Mouse (Mus musculus) heart, embryonic 16.5 days (tissue): ENCODE measurements around the gene Id1. TPM values are rescaled to one million over a fixed set of nuclear protein-coding genes. Genes with fewer than 3 reads are reported as not detected.

Experiments
- ATAC-seq: fragments of 200-750 bp; cut with Nextera tagmentation; replicated peaks from 2 replicates; pipeline ENCODE4 v1.8.0; 2017; ENCODE audit warnings: moderate number of reproducible peaks; ENCODE audit not compliant: insufficient read depth, low FRiP score; ENCODE audit errors: extremely low read depth
- H3K27ac ChIP-seq: fragments of 300-500 bp; sonication (generic); 2 replicates; pipeline ENCODE4 v1.5.1; 2014; ENCODE audit warnings: mild to moderate bottlenecking, low read length, control low read depth, moderate library complexity
- H3K27me3 ChIP-seq: fragments of 300-500 bp; sonication (generic); 2 replicates; pipeline ENCODE4 v1.6.1; 2014; ENCODE audit warnings: low read length, mixed read lengths; ENCODE audit not compliant: control insufficient read depth, insufficient read depth
- H3K36me3 ChIP-seq: fragments of 300-500 bp; sonication (generic); 2 replicates; pipeline ENCODE4 v1.6.1; 2014; ENCODE audit not compliant: control insufficient read depth, insufficient read depth
- H3K4me1 ChIP-seq: fragments of 300-500 bp; sonication (generic); 2 replicates; pipeline ENCODE4 v1.6.1; 2014; ENCODE audit warnings: low read length, mixed read lengths; ENCODE audit not compliant: control insufficient read depth, insufficient read depth
- H3K4me2 ChIP-seq: fragments of 300-500 bp; sonication (generic); 2 replicates; pipeline ENCODE4 v1.6.1; 2014; ENCODE audit warnings: low read depth, mild to moderate bottlenecking, control low read depth, low read length
- H3K4me3 ChIP-seq: fragments of 300-500 bp; sonication (generic); 2 replicates; pipeline ENCODE4 v1.5.1; 2014; ENCODE audit warnings: mild to moderate bottlenecking, control low read depth, low read length
- H3K9ac ChIP-seq: fragments of 300-500 bp; sonication (generic); 2 replicates; pipeline ENCODE4 v1.6.1; 2014; ENCODE audit warnings: low read length, control low read depth
- H3K9me3 ChIP-seq: fragments of 300-500 bp; sonication (generic); replicated peaks from 2 replicates; pipeline ENCODE4 v1.6.1; 2016; ENCODE audit warnings: low read length; ENCODE audit not compliant: control insufficient read depth
- WGBS: fragments of 180-500 bp; shearing (Covaris S2); extraction: QIAGEN DNeasy Blood & Tissue Kit; methylation state at CpG from one replicate; pipeline ENCODE4 v1.1.7; 2014; 5-methylcytosine and 5-hydroxymethylcytosine counted together
- polyA plus RNA-seq: library from polyadenylated mRNA; unstranded; fragments of >200 nt; fragmentation: Nextera tagmentation; extraction: Ambion mirVana; gene quantifications from 2 replicates; pipeline ENCODE4 v1.2.1, GENCODE M21; 2015

The Id1 gene
- polyA plus RNA-seq, 1 experiment from 2014 or later, result 56.3 TPM

DNA sequence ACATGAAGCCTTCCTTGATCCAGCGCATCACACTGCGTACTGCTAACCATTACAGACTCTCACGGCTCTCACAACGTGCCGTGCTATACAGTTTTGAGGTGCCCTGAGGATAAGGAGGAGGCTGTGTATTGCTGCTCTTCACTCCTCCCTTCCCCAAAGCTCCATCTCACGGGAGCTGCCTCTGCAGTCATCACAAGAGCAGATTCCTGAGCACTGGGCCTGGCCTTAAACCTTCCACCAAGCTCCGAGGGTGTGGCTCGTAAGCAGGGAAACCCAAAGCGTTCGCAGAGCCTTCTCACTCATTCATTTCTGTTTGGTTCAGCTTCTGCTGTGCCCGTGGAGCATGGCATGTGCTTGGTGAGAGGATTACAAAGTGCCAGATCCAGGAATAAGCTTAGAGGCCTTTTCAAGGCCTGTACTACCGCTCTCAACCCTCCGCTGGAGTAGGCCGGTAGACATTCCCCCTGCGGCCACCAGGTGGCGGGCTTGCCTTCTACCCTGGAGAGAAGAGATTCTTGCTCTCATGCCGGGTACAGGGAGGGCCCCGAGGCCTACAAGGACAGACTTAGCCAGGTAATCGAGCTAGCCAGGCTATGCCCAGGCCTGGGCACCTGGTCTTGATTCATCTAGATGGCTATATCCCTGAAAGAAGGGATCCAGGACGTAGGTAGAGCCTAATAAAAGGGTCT, 39.4 kb upstream of the Id1 start:
- WGBS, result 42% methylated on average over 20 of the region's 20 CpGs

DNA sequence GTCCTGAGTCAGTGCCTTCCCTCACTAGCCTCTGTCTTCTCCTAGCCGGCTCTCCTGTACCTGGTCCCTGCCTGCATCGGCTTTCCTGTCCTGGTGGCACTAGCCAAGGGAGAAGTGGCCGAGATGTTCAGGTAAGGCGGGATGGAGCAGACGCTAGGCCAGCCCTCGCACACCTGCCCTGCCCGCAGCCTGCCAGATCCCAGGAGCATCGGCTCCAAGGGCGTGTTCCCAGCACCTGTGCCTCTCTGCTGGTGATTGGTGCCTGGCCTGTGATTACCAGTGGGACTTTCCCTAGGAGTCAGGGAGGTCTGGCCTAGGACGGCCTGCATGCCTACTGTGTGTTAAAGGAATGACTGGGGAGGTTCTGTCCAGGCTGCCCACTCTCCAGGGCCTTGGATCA, 35.9 kb upstream of the Id1 start:
- Histone ChIP-seq H3K36me3 (peaks cover 60% of the 10 kb centered on the region), H3K27ac (no peak overlapping the region), H3K9me3 (peaks cover 2% of the 10 kb centered on the region; the same call in 1 of the 2 replicates), H3K4me2 (no peak overlapping the region), H3K4me1 (peaks cover 6% of the 10 kb centered on the region), H3K4me3 (no peak overlapping the region), H3K9ac (no peak overlapping the region), H3K27me3 (no peaks in the 10 kb centered on the region)
- 92% methylated on average over 10 of the region's 10 CpGs for WGBS
- ATAC-seq, result no peak

More for the DNA sequence above, 39.4 kb upstream of the Id1 start:
- Histone ChIP-seq H3K4me1 (peaks cover 13% of the 10 kb centered on the region), H3K4me3 (no peak overlapping the region), H3K9ac (peak overlapping the region; percentile 81), H3K27ac (peak overlapping the region; percentile 63; the same call in 1 of the 2 replicates), H3K27me3 (no peaks in the 10 kb centered on the region), H3K36me3 (peaks cover 30% of the 10 kb centered on the region), H3K4me2 (no peak overlapping the region), H3K9me3 (peaks cover 2% of the 10 kb centered on the region; the same call in 1 of the 2 replicates)
- ATAC-seq, result peak; percentile 65

DNA sequence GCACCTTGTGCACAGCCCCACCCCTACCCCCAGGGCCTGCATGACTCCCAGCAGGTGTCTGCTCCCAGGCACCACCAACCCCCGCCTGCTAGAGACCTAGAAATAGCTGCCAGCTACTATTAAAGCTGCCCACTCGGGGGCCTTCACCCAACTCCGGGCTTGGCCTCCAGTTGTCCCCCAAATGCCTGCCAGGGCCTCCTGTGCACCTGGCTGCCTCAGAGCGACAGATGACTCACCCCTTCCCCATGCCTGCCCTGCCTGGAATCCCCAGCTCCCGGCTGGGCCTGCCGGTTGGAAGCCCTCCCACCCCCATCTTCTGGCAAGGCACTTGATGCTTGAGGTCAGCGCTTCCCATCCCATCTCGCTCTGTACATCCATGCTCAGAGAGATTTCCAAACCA, 35.3 kb upstream of the Id1 start:
- Histone ChIP-seq H3K9me3 (peaks cover 2% of the 10 kb centered on the region; the same call in 1 of the 2 replicates), H3K9ac (no peak overlapping the region), H3K27me3 (no peaks in the 10 kb centered on the region), H3K4me3 (no peak overlapping the region), H3K4me1 (peaks cover 6% of the 10 kb centered on the region), H3K27ac (no peak overlapping the region), H3K4me2 (no peak overlapping the region), H3K36me3 (peaks cover 64% of the 10 kb centered on the region)
- no peak for ATAC-seq
- WGBS, result 83% methylated on average over 8 of the region's 8 CpGs

GRCm38 (mm10) chr2:152703596-152704255, 32.3 kb upstream of the Id1 start:
- no peak for ATAC-seq
- peaks cover 49% of the 10 kb centered on the region for H3K36me3 ChIP-seq
- H3K27ac ChIP-seq, result no peak overlapping the region
- peaks cover 14% of the 10 kb centered on the region for H3K4me1 ChIP-seq
- no peak overlapping the region for H3K9ac ChIP-seq
- WGBS, result 91% methylated on average over 21 of the region's 21 CpGs
- no peak overlapping the region for H3K4me3 ChIP-seq
- H3K27me3 ChIP-seq, result no peaks in the 10 kb centered on the region
- no peak overlapping the region for H3K4me2 ChIP-seq
- peaks cover 2% of the 10 kb centered on the region; the same call in 1 of the 2 replicates for H3K9me3 ChIP-seq

- peaks cover 14% of the 10 kb centered on the region for H3K4me1 ChIP-seq
- 75% methylated on average over 5 of the region's 5 CpGs for WGBS
- H3K9ac ChIP-seq, result no peak overlapping the region
- ATAC-seq, result no peak
- H3K27ac ChIP-seq, result no peak overlapping the region
- no peak overlapping the region for H3K4me2 ChIP-seq
- peaks cover 49% of the 10 kb centered on the region for H3K36me3 ChIP-seq
- H3K27me3 ChIP-seq, result no peaks in the 10 kb centered on the region
- no peak overlapping the region for H3K4me3 ChIP-seq
- H3K9me3 ChIP-seq, result peaks cover 2% of the 10 kb centered on the region; the same call in 1 of the 2 replicates
These were observed 31.8 kb upstream of the Id1 start for GRCm38 (mm10) chr2:152704256-152704605.

- Histone ChIP-seq H3K27ac (peak overlapping the region; percentile 96; the same call in 1 of the 2 replicates), H3K9me3 (peaks cover 2% of the 10 kb centered on the region; the same call in 1 of the 2 replicates), H3K4me2 (no peak overlapping the region), H3K4me3 (no peak overlapping the region), H3K4me1 (peaks cover 14% of the 10 kb centered on the region), H3K27me3 (no peaks in the 10 kb centered on the region), H3K36me3 (peaks cover 49% of the 10 kb centered on the region), H3K9ac (no peak overlapping the region; the same call in 1 of the 2 replicates)
- 89% methylated on average over 14 of the region's 14 CpGs for WGBS
- no peak for ATAC-seq
These were observed 31.2 kb upstream of the Id1 start for GRCm38 (mm10) chr2:152704811-152705370.

- Histone ChIP-seq H3K4me1 (peaks cover 14% of the 10 kb centered on the region), H3K27me3 (no peaks in the 10 kb centered on the region), H3K4me3 (no peak overlapping the region), H3K9me3 (peaks cover 2% of the 10 kb centered on the region; the same call in 1 of the 2 replicates), H3K27ac (peak overlapping the region; percentile 96), H3K9ac (no peak overlapping the region), H3K36me3 (peaks cover 39% of the 10 kb centered on the region), H3K4me2 (no peak overlapping the region)
- WGBS, result 66% methylated on average over 22 of the region's 22 CpGs
- 0 out of 2 replicates have a peak, but pooled peaks have one; percentile 9 for ATAC-seq
These were observed 30.0 kb upstream of the Id1 start for GRCm38 (mm10) chr2:152705993-152706571.

- Histone ChIP-seq H3K4me1 (peaks cover 14% of the 10 kb centered on the region), H3K36me3 (peaks cover 28% of the 10 kb centered on the region), H3K9ac (peak overlapping the region; percentile 87), H3K9me3 (no peaks in the 10 kb centered on the region), H3K4me3 (peak overlapping the region; percentile 62), H3K4me2 (peak overlapping the region; percentile 80), H3K27ac (peak overlapping the region; percentile 96), H3K27me3 (no peaks in the 10 kb centered on the region)
- WGBS, result 9% methylated on average over 7 of the region's 7 CpGs
- no peak for ATAC-seq
These were observed 28.9 kb upstream of the Id1 start for GRCm38 (mm10) chr2:152707186-152707585.
